Mouse (Mus musculus): ENCODE measurements around the gene Il31ra. TPM values are rescaled to one million over a fixed set of nuclear protein-coding genes. Genes with fewer than 3 reads are reported as not detected.
"Not testable (repeated sequence)": the region's sequence is repeated elsewhere in the genome, so short reads cannot be mapped to it uniquely, and the experiment has no call there.

The Il31ra gene
- 0.09 and 0.57 TPM in 2 replicates for polyA plus RNA-seq (2015; fragmentation: Nextera tagmentation; extraction: Ambion mirVana)

DNA sequence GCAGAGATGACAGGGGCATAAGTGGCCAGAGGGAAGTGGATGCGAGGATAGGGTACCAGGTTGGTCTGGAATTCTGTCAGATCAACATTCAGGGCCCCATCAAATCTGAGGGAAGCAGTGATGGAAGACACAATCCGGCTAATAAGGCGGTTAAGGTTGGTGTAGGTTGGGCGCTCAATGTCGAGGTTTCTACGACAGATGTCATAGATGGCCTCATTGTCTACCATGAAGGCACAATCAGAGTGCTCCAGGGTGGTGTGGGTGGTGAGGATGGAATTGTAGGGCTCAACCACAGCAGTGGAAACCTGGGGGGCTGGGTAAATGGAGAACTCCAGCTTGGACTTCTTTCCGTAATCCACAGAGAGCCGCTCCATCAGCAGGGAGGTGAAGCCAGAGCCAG, at the start of gene Il31ra:
Il31ra (minus strand) TSS at position 101 of the 400 bp plus-strand sequence.
- not testable (repeated sequence) for H3K27ac ChIP-seq (replicated peaks); H3K4me1 ChIP-seq; H3K36me3 ChIP-seq; H3K9me3 ChIP-seq (replicated peaks); H3K9ac ChIP-seq (replicated peaks); ATAC-seq (ENCODE audit: low FRiP score); H3K4me2 ChIP-seq; H3K4me3 ChIP-seq (replicated peaks); H3K27me3 ChIP-seq (replicated peaks)
- 93% methylated on average over 3 of the region's 8 CpGs for WGBS

- Histone ChIP-seq H3K27me3 (replicated peaks) (no peaks in the 10 kb centered on the region), H3K4me2 (no peak overlapping the region), H3K27ac (replicated peaks) (no peak overlapping the region), H3K4me3 (replicated peaks) (no peak overlapping the region), H3K36me3 (no peaks in the 10 kb centered on the region), H3K9ac (replicated peaks) (no peak overlapping the region), H3K4me1 (no peaks in the 10 kb centered on the region), H3K9me3 (replicated peaks) (no peaks in the 10 kb centered on the region)
- 91% methylated on average over 3 of the region's 3 CpGs for WGBS
- ATAC-seq (ENCODE audit: low FRiP score): no peak
These were observed 48.7 kb upstream of the Il31ra start for GRCm38 (mm10) chr13:112642897-112643296.

GRCm38 (mm10) chr13:112639111-112639510, 45.0 kb upstream of the Il31ra start:
- H3K36me3 ChIP-seq: no peaks in the 10 kb centered on the region
- no peak overlapping the region for H3K4me3 ChIP-seq (replicated peaks)
- no peaks in the 10 kb centered on the region for H3K27me3 ChIP-seq (replicated peaks)
- no peaks in the 10 kb centered on the region for H3K9me3 ChIP-seq (replicated peaks)
- no peak for ATAC-seq (ENCODE audit: low FRiP score)
- no peak overlapping the region for H3K9ac ChIP-seq (replicated peaks)
- no peaks in the 10 kb centered on the region for H3K4me1 ChIP-seq
- no peak overlapping the region for H3K4me2 ChIP-seq
- WGBS: 72% methylated on average over 4 of the region's 4 CpGs
- H3K27ac ChIP-seq (replicated peaks): no peak overlapping the region

- no peaks in the 10 kb centered on the region for H3K27me3 ChIP-seq (replicated peaks)
- no peak for ATAC-seq (ENCODE audit: low FRiP score)
- no peaks in the 10 kb centered on the region for H3K36me3 ChIP-seq
- WGBS: 44% methylated on average over 3 of the region's 3 CpGs
- H3K4me3 ChIP-seq (replicated peaks): no peak overlapping the region
- H3K4me1 ChIP-seq: no peaks in the 10 kb centered on the region
- H3K9ac ChIP-seq (replicated peaks): no peak overlapping the region
- no peaks in the 10 kb centered on the region for H3K9me3 ChIP-seq (replicated peaks)
- H3K4me2 ChIP-seq: no peak overlapping the region
- H3K27ac ChIP-seq (replicated peaks): no peak overlapping the region
These were observed 42.3 kb upstream of the Il31ra start for GRCm38 (mm10) chr13:112636498-112636897.

DNA sequence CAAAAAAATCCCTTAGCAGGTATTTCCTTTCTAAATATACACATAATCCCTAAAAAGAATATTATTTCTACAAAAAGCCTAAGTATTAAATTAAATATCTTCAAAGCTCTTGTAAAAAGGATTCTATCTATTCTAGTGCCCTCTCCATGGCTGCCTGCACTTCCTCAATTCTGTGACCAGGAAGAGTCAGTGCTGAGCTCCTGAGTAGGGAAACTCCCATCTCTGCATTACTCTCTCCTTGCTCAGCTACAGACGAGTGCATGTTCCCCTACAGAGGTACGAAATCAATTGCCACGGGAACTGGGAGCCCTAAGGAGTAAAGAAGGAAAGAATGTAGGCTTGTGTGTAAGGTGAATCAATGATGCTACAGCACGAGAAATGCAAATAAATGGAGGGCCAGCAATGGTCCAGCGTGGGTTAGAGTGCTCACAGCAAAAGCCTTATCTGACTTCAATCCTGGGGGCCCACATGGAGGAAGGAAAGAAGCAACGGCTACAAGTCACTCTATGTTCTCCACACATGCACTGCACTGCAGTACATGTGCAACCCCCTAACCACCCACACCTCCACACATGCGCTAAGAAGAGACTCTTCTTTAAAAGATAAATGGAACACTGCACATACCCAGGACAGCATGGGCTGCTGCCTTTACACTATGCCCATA, 41.1 kb upstream of the Il31ra start:
- no peak for ATAC-seq (ENCODE audit: low FRiP score)

DNA sequence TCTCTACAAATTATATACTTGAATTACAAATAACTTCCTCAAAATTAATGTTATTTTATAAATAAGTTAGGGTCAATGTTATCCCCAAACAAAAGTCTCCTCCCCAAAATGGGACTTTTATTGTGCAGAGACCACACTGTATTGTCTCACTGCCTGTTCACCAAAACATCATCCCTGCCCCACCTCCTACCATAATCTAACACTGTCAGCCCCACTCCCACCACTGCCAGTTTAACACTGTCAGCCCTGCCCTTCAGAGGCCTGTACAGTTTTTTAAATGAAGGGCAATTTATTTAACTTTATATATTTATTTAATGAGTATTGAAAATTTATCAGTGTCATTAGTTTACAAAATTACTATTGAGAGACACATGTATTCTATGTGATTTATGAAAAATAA, 31.4 kb upstream of the Il31ra start:
- ATAC-seq (ENCODE audit: low FRiP score): no peak
- Histone ChIP-seq H3K27ac (replicated peaks) (no peak overlapping the region), H3K4me1 (no peaks in the 10 kb centered on the region), H3K27me3 (replicated peaks) (no peaks in the 10 kb centered on the region), H3K9ac (replicated peaks) (no peak overlapping the region), H3K4me3 (replicated peaks) (no peak overlapping the region), H3K4me2 (no peak overlapping the region), H3K36me3 (no peaks in the 10 kb centered on the region), H3K9me3 (replicated peaks) (no peaks in the 10 kb centered on the region)

More for the DNA sequence above, 41.1 kb upstream of the Il31ra start:
- Histone ChIP-seq H3K9me3 (replicated peaks) (no peaks in the 10 kb centered on the region), H3K4me1 (no peaks in the 10 kb centered on the region), H3K9ac (replicated peaks) (no peak overlapping the region), H3K4me3 (replicated peaks) (no peak overlapping the region), H3K36me3 (no peaks in the 10 kb centered on the region), H3K27ac (replicated peaks) (no peak overlapping the region), H3K4me2 (no peak overlapping the region), H3K27me3 (replicated peaks) (no peaks in the 10 kb centered on the region)
- WGBS: 60% methylated on average over 7 of the region's 7 CpGs

- Histone ChIP-seq H3K9ac (replicated peaks) (no peak overlapping the region), H3K4me3 (replicated peaks) (no peak overlapping the region), H3K27me3 (replicated peaks) (no peaks in the 10 kb centered on the region), H3K4me2 (no peak overlapping the region), H3K4me1 (no peaks in the 10 kb centered on the region), H3K27ac (replicated peaks) (no peak overlapping the region), H3K36me3 (no peaks in the 10 kb centered on the region), H3K9me3 (replicated peaks) (no peaks in the 10 kb centered on the region)
- ATAC-seq (ENCODE audit: low FRiP score): no peak
- WGBS: 91% methylated on average over 3 of the region's 3 CpGs
These were observed 30.5 kb upstream of the Il31ra start for GRCm38 (mm10) chr13:112624622-112625021.

DNA sequence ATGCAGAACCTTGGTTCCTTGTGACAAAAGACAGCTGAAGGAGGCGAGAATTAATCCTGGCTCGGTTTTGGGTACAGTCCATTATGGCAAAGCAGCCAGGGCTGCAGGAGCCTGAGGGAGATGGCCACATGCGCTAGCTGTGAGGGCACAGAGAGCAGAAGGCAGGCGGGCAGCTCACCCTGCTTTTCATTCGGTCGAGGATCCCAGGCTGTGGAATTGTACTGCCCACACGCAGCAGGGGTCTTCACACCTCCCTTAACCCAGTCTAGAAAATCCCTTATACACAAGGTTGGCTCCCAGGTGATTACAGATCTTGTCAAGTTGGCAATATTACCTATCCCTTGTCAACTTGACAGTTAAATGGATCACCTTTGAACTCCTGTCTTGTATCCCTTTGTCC, 29.5 kb upstream of the Il31ra start:
- no peaks in the 10 kb centered on the region for H3K9me3 ChIP-seq (replicated peaks)
- no peak overlapping the region for H3K4me3 ChIP-seq (replicated peaks)
- H3K4me2 ChIP-seq: no peak overlapping the region
- no peak overlapping the region for H3K27ac ChIP-seq (replicated peaks)
- no peak overlapping the region for H3K9ac ChIP-seq (replicated peaks)
- H3K4me1 ChIP-seq: no peaks in the 10 kb centered on the region
- WGBS: 57% methylated on average over 7 of the region's 7 CpGs
- no peaks in the 10 kb centered on the region for H3K36me3 ChIP-seq
- no peaks in the 10 kb centered on the region for H3K27me3 ChIP-seq (replicated peaks)
- ATAC-seq (ENCODE audit: low FRiP score): no peak

GRCm38 (mm10) chr13:112621592-112621991, 27.4 kb upstream of the Il31ra start:
- Histone ChIP-seq H3K27ac (replicated peaks) (no peak overlapping the region), H3K9ac (replicated peaks) (no peak overlapping the region), H3K36me3 (no peaks in the 10 kb centered on the region), H3K4me3 (replicated peaks) (no peak overlapping the region), H3K4me2 (no peak overlapping the region), H3K27me3 (replicated peaks) (no peaks in the 10 kb centered on the region), H3K4me1 (no peaks in the 10 kb centered on the region), H3K9me3 (replicated peaks) (no peaks in the 10 kb centered on the region)
- WGBS: 70% methylated on average over 3 of the region's 3 CpGs
- no peak for ATAC-seq (ENCODE audit: low FRiP score)

DNA sequence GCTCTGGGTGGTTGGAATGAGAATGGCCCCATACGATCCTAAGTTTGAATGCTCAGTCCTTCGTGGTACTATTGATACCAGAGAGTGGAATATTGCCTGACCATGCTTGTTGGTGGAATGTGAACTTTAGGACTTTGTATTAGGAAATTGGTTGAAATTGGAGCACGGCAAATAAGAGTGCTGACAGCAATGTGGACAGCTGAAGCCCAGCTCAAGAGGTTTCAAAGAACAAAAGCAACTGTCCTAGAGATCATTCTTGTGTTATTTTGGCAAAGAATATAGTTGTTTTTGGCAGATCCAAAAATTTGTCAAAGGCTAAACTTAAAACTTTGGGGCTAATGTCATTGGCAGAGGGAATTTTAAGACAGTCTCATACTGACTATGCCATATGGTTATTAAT, 14.4 kb upstream of the Il31ra start:
- Histone ChIP-seq H3K9me3 (replicated peaks) (no peaks in the 10 kb centered on the region), H3K9ac (replicated peaks) (no peak overlapping the region), H3K4me2 (no peak overlapping the region), H3K27me3 (replicated peaks) (no peaks in the 10 kb centered on the region), H3K36me3 (no peaks in the 10 kb centered on the region), H3K4me1 (no peaks in the 10 kb centered on the region), H3K27ac (replicated peaks) (no peak overlapping the region), H3K4me3 (replicated peaks) (no peak overlapping the region)
- ATAC-seq (ENCODE audit: low FRiP score): no peak
- WGBS: 92% methylated on average over 3 of the region's 3 CpGs

- Histone ChIP-seq H3K4me2 (no peak overlapping the region), H3K36me3 (no peaks in the 10 kb centered on the region), H3K9me3 (replicated peaks) (no peaks in the 10 kb centered on the region), H3K27me3 (replicated peaks) (no peaks in the 10 kb centered on the region), H3K4me1 (no peaks in the 10 kb centered on the region), H3K27ac (replicated peaks) (no peak overlapping the region), H3K9ac (replicated peaks) (no peak overlapping the region), H3K4me3 (replicated peaks) (no peak overlapping the region)
- ATAC-seq (ENCODE audit: low FRiP score): no peak
- WGBS: 80% methylated on average over 4 of the region's 4 CpGs
These were observed 10.3 kb upstream of the Il31ra start for GRCm38 (mm10) chr13:112604411-112604810.

GRCm38 (mm10) chr13:112603839-112604238, 9.7 kb upstream of the Il31ra start:
- no peaks in the 10 kb centered on the region for H3K9me3 ChIP-seq (replicated peaks)
- 94% methylated on average over 1 of the region's 1 CpGs for WGBS
- H3K36me3 ChIP-seq: no peaks in the 10 kb centered on the region
- no peaks in the 10 kb centered on the region for H3K27me3 ChIP-seq (replicated peaks)
- no peak overlapping the region for H3K9ac ChIP-seq (replicated peaks)
- H3K4me2 ChIP-seq: no peak overlapping the region
- no peak overlapping the region for H3K27ac ChIP-seq (replicated peaks)
- H3K4me3 ChIP-seq (replicated peaks): no peak overlapping the region
- no peaks in the 10 kb centered on the region for H3K4me1 ChIP-seq
- ATAC-seq (ENCODE audit: low FRiP score): no peak

- ATAC-seq (ENCODE audit: low FRiP score): no peak
- no peaks in the 10 kb centered on the region for H3K27me3 ChIP-seq (replicated peaks)
- WGBS: 97% methylated on average over 2 of the region's 2 CpGs
- H3K4me2 ChIP-seq: no peak overlapping the region
- no peaks in the 10 kb centered on the region for H3K36me3 ChIP-seq
- no peaks in the 10 kb centered on the region for H3K4me1 ChIP-seq
- H3K9me3 ChIP-seq (replicated peaks): no peaks in the 10 kb centered on the region
- no peak overlapping the region for H3K9ac ChIP-seq (replicated peaks)
- no peak overlapping the region for H3K27ac ChIP-seq (replicated peaks)
- H3K4me3 ChIP-seq (replicated peaks): no peak overlapping the region
These were observed 8.4 kb upstream of the Il31ra start for GRCm38 (mm10) chr13:112602607-112603006.
